Mouse (Mus musculus) midbrain, embryonic 14.5 days (tissue): Measurements from ENCODE around the gene Tlr9. TPM values are rescaled to one million over a fixed set of nuclear protein-coding genes. Genes with fewer than 3 reads are reported as not detected.

Experiments
- ATAC-seq: fragments of 200-750 bp; cut with Nextera tagmentation; 2 replicates; pipeline ENCODE4 v1.8.0; 2017; ENCODE audit warnings: moderate number of reproducible peaks, moderate library complexity; ENCODE audit not compliant: low FRiP score, low TSS enrichment
- DNase-seq: peaks from one replicate; pipeline ENCODE4 v3.0.0-alpha.2; 2015
- H3K27ac ChIP-seq: fragments of 300-500 bp; sonication (generic); replicated peaks from 2 replicates; pipeline ENCODE4 v1.5.1; 2014; ENCODE audit warnings: mild to moderate bottlenecking, low read depth, low read length, moderate library complexity
- H3K27me3 ChIP-seq: fragments of 300-500 bp; sonication (generic); 2 replicates; pipeline ENCODE4 v1.6.1; 2014; ENCODE audit warnings: low read length, control low read depth, mixed read lengths; ENCODE audit not compliant: control insufficient read depth, insufficient read depth
- H3K36me3 ChIP-seq: fragments of 300-500 bp; sonication (generic); 2 replicates; pipeline ENCODE4 v1.6.1; 2014; ENCODE audit warnings: low read length, control low read depth; ENCODE audit not compliant: control insufficient read depth, insufficient read depth
- H3K4me1 ChIP-seq: fragments of 300-500 bp; sonication (generic); 2 replicates; pipeline ENCODE4 v1.6.1; 2014; ENCODE audit warnings: mild to moderate bottlenecking, antibody characterized with exemption, low read length, control low read depth; ENCODE audit not compliant: control insufficient read depth, insufficient read depth
- H3K4me2 ChIP-seq: fragments of 300-500 bp; sonication (generic); 2 replicates; pipeline ENCODE4 v1.6.1; 2014; ENCODE audit warnings: mild to moderate bottlenecking, low read length, moderate library complexity
- H3K4me3 ChIP-seq: fragments of 300-500 bp; sonication (generic); replicated peaks from 2 replicates; pipeline ENCODE4 v1.5.1; 2014; ENCODE audit warnings: low read depth, low read length
- H3K9ac ChIP-seq: fragments of 300-500 bp; sonication (generic); replicated peaks from 2 replicates; pipeline ENCODE4 v1.6.1; 2014; ENCODE audit warnings: mild to moderate bottlenecking, low read length, moderate library complexity
- H3K9me3 ChIP-seq: fragments of 300-500 bp; sonication (generic); 2 replicates; pipeline ENCODE4 v1.6.1; 2016; ENCODE audit warnings: low read length, control low read depth, mixed read lengths; ENCODE audit not compliant: control insufficient read depth
- WGBS: fragments of 180-500 bp; shearing (Covaris S2); extraction: QIAGEN DNeasy Blood & Tissue Kit; methylation state at CpG from one replicate; pipeline ENCODE4 v1.1.7; 2014; 5-methylcytosine and 5-hydroxymethylcytosine counted together
- polyA plus RNA-seq: library from polyadenylated mRNA; unstranded; fragments of >200 nt; fragmentation: Nextera tagmentation; extraction: Ambion mirVana; gene quantifications from 2 replicates; pipeline ENCODE4 v1.2.1, GENCODE M21; 2014

Gene Tlr9
- 0.08 and 0.09 TPM in 2 replicates for polyA plus RNA-seq

- DNase-seq, result no peak
- Histone ChIP-seq H3K36me3 (no peaks in the 10 kb centered on the region), H3K9ac (no peak within 1 kb of the TSS), H3K4me1 (peaks cover 4% of the 10 kb centered on the region; the same call in 1 of the 2 replicates), H3K4me3 (no peak within 1 kb of the TSS), H3K27me3 (peaks cover 8% of the 10 kb centered on the region; the same call in 1 of the 2 replicates), H3K9me3 (no peaks in the 10 kb centered on the region), H3K4me2 (no peak within 1 kb of the TSS), H3K27ac (no peak within 1 kb of the TSS)
- WGBS, result 83% methylated on average over 4 of the region's 4 CpGs
- no peak for ATAC-seq
Measured at GRCm38 (mm10) chr9:106222261-106222851, at the start of gene Tlr9. TSS of gene Tlr9 (plus strand) at chr9:106222598.

GRCm38 (mm10) chr9:106173363-106173762 lies 49.0 kb upstream of the Tlr9 start:
- DNase-seq (no peak), ATAC-seq (no peak)
- Histone ChIP-seq H3K4me2 (peak overlapping the region; percentile 64), H3K4me3 (peak overlapping the region; percentile 94), H3K9me3 (no peaks in the 10 kb centered on the region), H3K4me1 (peaks cover 35% of the 10 kb centered on the region), H3K27me3 (0 out of 2 replicates have a peak, but pooled peaks cover 2% of the 10 kb centered on the region), H3K27ac (no peak overlapping the region), H3K36me3 (peaks cover 21% of the 10 kb centered on the region), H3K9ac (peak overlapping the region; percentile 23; the same call in 1 of the 2 replicates)
- WGBS, result 64% methylated on average over 2 of the region's 2 CpGs

- Histone ChIP-seq H3K4me3 (no peak overlapping the region), H3K9me3 (no peaks in the 10 kb centered on the region), H3K4me2 (no peak overlapping the region), H3K27me3 (no peaks in the 10 kb centered on the region), H3K36me3 (peaks cover 43% of the 10 kb centered on the region), H3K4me1 (peaks cover 29% of the 10 kb centered on the region), H3K27ac (no peak overlapping the region), H3K9ac (no peak overlapping the region)
- DNase-seq (no peak), ATAC-seq (no peak)
- 91% methylated on average over 3 of the region's 3 CpGs for WGBS
Measured at GRCm38 (mm10) chr9:106175552-106176200, 46.7 kb upstream of the Tlr9 start.

- no peak overlapping the region for H3K4me3 ChIP-seq
- ATAC-seq (no peak), DNase-seq (no peak)
- no peak overlapping the region for H3K4me2 ChIP-seq
- peaks cover 29% of the 10 kb centered on the region for H3K4me1 ChIP-seq
- peaks cover 54% of the 10 kb centered on the region for H3K36me3 ChIP-seq
- H3K27me3 ChIP-seq, result no peaks in the 10 kb centered on the region
- H3K27ac ChIP-seq, result no peak overlapping the region
- H3K9ac ChIP-seq, result no peak overlapping the region
- 93% methylated on average over 5 of the region's 5 CpGs for WGBS
- no peaks in the 10 kb centered on the region for H3K9me3 ChIP-seq
Measured at GRCm38 (mm10) chr9:106176769-106177168, 45.6 kb upstream of the Tlr9 start.

- no peaks in the 10 kb centered on the region for H3K27me3 ChIP-seq
- 95% methylated on average over 6 of the region's 6 CpGs for WGBS
- H3K9ac ChIP-seq, result no peak overlapping the region
- peaks cover 64% of the 10 kb centered on the region for H3K36me3 ChIP-seq
- ATAC-seq (no peak), DNase-seq (no peak)
- H3K27ac ChIP-seq, result no peak overlapping the region
- no peak overlapping the region for H3K4me2 ChIP-seq
- peaks cover 26% of the 10 kb centered on the region for H3K4me1 ChIP-seq
- no peaks in the 10 kb centered on the region for H3K9me3 ChIP-seq
- H3K4me3 ChIP-seq, result no peak overlapping the region
Measured at GRCm38 (mm10) chr9:106177799-106178198, 44.6 kb upstream of the Tlr9 start.

- H3K36me3 ChIP-seq, result peaks cover 81% of the 10 kb centered on the region
Measured at GRCm38 (mm10) chr9:106179454-106179853, 42.9 kb upstream of the Tlr9 start.

GRCm38 (mm10) chr9:106179964-106180363 lies 42.4 kb upstream of the Tlr9 start:
- H3K4me1 ChIP-seq, result peaks cover 6% of the 10 kb centered on the region
- H3K36me3 ChIP-seq, result peaks cover 86% of the 10 kb centered on the region
- ATAC-seq, result no peak
- 94% methylated on average over 3 of the region's 3 CpGs for WGBS
- no peak overlapping the region for H3K4me2 ChIP-seq
- H3K27me3 ChIP-seq, result no peaks in the 10 kb centered on the region
- H3K4me3 ChIP-seq, result no peak overlapping the region
- no peaks in the 10 kb centered on the region for H3K9me3 ChIP-seq
- H3K9ac ChIP-seq, result no peak overlapping the region
- no peak overlapping the region for H3K27ac ChIP-seq
- no peak for DNase-seq

More at GRCm38 (mm10) chr9:106179454-106179853, 42.9 kb upstream of the Tlr9 start:
- Histone ChIP-seq H3K9me3 (no peaks in the 10 kb centered on the region), H3K4me2 (no peak overlapping the region), H3K9ac (no peak overlapping the region), H3K27ac (no peak overlapping the region), H3K4me3 (no peak overlapping the region), H3K4me1 (peaks cover 11% of the 10 kb centered on the region), H3K27me3 (no peaks in the 10 kb centered on the region)
- ATAC-seq (no peak), DNase-seq (no peak)
- 95% methylated on average over 2 of the region's 2 CpGs for WGBS

GRCm38 (mm10) chr9:106182146-106182545 lies 40.3 kb upstream of the Tlr9 start:
- Histone ChIP-seq H3K36me3 (peaks cover 97% of the 10 kb centered on the region), H3K27ac (no peak overlapping the region), H3K4me2 (no peak overlapping the region), H3K27me3 (no peaks in the 10 kb centered on the region), H3K9ac (no peak overlapping the region), H3K4me1 (no peaks in the 10 kb centered on the region), H3K9me3 (no peaks in the 10 kb centered on the region), H3K4me3 (no peak overlapping the region)
- DNase-seq (no peak), ATAC-seq (no peak)
- WGBS, result 95% methylated on average over 4 of the region's 4 CpGs

GRCm38 (mm10) chr9:106183996-106184395 lies 38.4 kb upstream of the Tlr9 start:
- Histone ChIP-seq H3K36me3 (peaks cover 99% of the 10 kb centered on the region), H3K27ac (no peak overlapping the region), H3K4me3 (no peak overlapping the region), H3K4me2 (no peak overlapping the region), H3K4me1 (no peaks in the 10 kb centered on the region), H3K9me3 (no peaks in the 10 kb centered on the region), H3K9ac (no peak overlapping the region), H3K27me3 (no peaks in the 10 kb centered on the region)
- 93% methylated on average over 5 of the region's 5 CpGs for WGBS
- DNase-seq, result no peak
- no peak for ATAC-seq
